Mouse (Mus musculus): ENCODE data around the gene Arpc5.
"Not testable (repeated sequence)": the region's sequence is repeated elsewhere in the genome, so short reads cannot be mapped to it uniquely, and the experiment has no call there.

Gene Arpc5

DNA sequence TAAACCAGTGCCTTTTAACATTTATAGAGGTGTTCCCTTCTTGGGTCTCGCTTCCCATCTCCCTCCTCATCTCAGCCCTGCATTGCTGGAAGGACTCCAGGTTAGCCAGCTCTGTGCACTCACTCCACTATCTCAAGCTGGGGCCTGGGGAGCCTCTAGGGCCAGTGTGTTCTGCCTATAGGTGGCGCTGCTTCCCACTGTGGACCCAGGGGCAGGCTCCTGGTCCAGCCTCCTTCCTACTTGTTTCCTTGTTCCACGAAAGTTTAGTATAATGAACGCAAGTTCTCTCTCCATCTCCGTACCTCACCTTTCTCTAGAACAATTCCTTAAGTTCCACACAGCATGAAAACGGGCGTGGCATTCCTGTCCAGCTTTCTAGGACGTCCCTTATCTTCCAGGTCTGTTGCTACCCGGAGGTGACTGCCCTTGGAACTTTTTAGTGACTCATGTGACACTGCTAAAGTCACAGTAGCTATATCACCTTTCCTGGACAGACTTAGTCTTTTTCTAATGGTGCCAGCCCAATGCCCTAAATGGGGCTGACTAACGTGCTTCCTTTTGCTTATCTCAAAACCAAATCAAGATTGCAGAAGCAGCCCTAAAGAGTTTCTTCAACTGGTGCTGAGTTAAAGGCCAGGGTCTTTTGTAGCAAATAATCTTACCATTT lies 12.9 kb downstream of the Arpc5 start:
- DNase-seq (ENCODE audit: low read depth, low spot score): no peak

DNA sequence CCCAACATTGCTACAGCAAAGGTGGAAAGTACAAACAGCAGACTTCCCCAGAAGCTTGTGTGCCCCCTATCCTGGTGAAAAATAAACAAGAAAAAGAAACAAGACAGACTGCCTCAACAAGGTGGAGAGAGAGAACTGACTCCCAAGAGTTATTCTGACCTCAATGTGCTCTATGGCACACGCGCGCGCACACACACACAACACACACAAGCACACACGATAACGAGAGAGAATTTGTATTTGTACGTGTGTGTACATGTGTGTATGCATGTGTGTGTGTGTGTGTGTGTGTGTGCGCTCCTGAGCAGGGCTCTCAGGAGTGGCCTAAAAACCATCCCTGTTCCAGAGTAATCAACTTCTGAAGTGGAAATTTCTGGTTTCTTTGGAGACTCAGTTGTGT lies 18.3 kb downstream of the Arpc5 start:
- DNase-seq (ENCODE audit: low read depth, low spot score): no peak

- not testable (repeated sequence) for DNase-seq (ENCODE audit: low read depth, low spot score)
These were observed 19.1 kb downstream of the Arpc5 start for GRCm38 (mm10) chr1:152785446-152785845.

DNA sequence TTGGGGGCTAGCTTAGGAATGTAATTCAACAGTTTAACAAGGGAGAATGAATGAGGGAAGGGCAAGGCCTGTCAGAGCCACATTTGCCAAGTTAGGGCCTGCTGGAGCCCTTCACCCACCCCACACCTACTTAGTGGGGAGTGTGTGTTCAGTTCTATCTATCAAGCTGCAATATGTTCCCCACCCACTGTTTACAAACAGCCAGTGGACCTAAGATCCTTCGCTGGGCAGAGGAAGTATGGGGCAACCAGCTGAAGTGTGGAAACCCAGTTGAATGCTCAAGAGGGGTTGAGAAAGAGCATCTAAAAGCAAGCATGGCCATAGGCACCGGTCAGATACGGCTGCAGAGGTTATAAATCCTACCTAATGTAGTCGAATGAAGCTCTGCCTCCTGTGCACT lies 20.6 kb downstream of the Arpc5 start:
- DNase-seq (ENCODE audit: low read depth, low spot score): no peak

- no peak for DNase-seq (ENCODE audit: low read depth, low spot score)
These were observed 21.8 kb downstream of the Arpc5 start for GRCm38 (mm10) chr1:152788121-152788660.

GRCm38 (mm10) chr1:152790254-152790653 lies 23.9 kb downstream of the Arpc5 start:
- peak; percentile 56 for DNase-seq (ENCODE audit: low read depth, low spot score)

- DNase-seq (ENCODE audit: low read depth, low spot score): no peak
These were observed 24.5 kb downstream of the Arpc5 start for GRCm38 (mm10) chr1:152790821-152791220.

GRCm38 (mm10) chr1:152791269-152791668 lies 24.9 kb downstream of the Arpc5 start:
- no peak for DNase-seq (ENCODE audit: low read depth, low spot score)

GRCm38 (mm10) chr1:152792736-152793494 lies 26.6 kb downstream of the Arpc5 start:
- no peak for DNase-seq (ENCODE audit: low read depth, low spot score)

- no peak for DNase-seq (ENCODE audit: low read depth, low spot score)
These were observed 27.3 kb downstream of the Arpc5 start for GRCm38 (mm10) chr1:152793495-152794130.

- no peak for DNase-seq (ENCODE audit: low read depth, low spot score)
These were observed 29.4 kb downstream of the Arpc5 start for GRCm38 (mm10) chr1:152795688-152796255.

DNA sequence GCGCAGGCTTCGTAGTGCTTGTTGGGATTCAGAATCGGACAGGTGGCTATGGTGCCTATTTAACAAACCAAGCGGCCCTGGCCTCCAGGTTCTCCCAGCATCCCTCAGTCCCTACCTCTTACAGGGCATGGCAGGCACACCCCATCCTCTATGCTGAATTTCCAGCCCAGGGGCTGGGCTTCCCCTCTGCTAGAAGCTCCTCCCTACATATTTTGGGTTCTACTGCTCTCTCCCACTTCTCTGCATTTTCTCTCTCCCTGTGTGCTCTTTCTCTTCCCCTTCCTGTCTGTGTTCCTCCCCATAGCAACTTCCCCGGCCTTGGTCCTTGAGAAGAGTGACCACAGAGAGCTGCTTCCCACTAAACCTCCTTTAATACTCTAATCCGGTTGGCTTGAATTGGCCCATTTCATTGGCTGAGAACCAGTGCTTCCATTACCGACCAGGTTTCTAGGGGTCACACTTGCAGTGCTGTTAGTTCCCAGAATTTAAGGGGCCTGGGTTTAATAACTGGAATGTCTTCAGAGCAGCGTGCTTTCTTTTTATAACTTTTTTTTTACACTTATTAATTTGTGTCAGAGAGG lies 30.4 kb downstream of the Arpc5 start:
- DNase-seq (ENCODE audit: low read depth, low spot score): no peak

- no peak for DNase-seq (ENCODE audit: low read depth, low spot score)
These were observed 31.8 kb downstream of the Arpc5 start for GRCm38 (mm10) chr1:152798125-152798524.

DNA sequence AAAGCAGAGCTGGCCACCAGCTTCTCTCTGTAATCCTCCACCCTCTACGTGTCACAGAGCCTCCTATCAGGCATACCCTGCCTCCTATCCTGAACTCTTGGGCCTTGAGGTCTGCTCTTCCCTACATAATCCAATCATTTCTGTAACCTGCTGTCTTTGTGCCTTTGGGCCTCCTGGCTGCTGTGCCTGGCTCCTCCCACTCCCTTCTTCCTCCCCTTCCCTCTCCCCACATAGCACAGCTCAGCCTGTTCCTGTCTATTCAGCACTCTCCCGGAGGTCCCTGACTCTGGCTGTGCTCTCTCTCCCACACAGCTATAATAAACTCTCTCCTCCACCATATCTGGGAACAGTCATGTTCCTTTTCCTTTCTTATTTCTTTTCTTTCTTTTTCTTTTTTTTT lies 33.6 kb downstream of the Arpc5 start, which contains the start of gene Ncf2:
Gene Ncf2, plus strand, starts transcription at position 298 of the 400 bp plus-strand sequence.
- no peak for DNase-seq (ENCODE audit: low read depth, low spot score)

DNA sequence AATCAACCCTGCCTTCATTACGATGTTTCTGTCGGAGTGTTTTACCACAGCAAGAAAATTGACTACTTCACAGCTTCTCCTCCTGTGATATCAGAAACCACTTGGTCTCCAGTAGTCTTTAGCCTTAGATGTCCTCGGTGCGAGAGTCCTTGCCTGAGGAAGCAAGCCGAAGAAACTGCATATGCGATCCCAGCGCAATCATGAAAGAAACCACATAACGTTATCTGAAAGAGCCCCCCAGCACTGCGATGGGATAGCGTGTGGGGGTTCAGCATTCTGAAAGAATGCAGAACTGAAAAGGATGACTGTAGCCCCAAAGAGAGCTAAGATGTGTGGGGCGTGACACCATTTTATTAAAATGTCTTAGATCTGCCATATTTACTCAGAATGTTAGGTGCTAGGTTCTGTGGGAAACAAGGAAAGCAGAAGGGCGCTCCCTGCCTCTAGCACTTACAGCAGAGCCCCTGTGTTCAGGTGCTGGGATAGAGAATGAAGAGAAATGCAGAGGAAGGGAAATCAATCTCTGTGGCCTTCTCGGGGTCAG lies 34.4 kb downstream of the Arpc5 start:
- DNase-seq (ENCODE audit: low read depth, low spot score): no peak

DNA sequence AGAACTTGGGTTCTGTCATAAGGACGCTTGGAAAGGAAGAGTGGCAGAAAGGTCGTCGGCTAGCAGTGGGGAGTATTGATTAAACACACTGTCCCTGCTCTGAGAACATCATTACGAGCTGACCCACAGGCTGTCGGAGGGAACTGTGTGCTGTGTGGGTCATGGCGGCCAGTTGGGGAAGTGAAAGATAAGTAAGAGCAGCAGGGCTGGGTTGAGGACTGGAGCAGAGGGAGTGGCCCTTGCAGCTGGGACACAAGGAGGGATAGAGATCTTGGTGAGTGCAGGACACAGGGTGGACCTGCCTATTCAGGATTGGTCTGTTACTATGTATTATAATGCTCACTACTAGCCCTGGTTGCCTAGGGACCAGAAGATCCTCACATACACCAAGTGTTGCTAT lies 38.6 kb downstream of the Arpc5 start:
- DNase-seq (ENCODE audit: low read depth, low spot score): no peak

DNA sequence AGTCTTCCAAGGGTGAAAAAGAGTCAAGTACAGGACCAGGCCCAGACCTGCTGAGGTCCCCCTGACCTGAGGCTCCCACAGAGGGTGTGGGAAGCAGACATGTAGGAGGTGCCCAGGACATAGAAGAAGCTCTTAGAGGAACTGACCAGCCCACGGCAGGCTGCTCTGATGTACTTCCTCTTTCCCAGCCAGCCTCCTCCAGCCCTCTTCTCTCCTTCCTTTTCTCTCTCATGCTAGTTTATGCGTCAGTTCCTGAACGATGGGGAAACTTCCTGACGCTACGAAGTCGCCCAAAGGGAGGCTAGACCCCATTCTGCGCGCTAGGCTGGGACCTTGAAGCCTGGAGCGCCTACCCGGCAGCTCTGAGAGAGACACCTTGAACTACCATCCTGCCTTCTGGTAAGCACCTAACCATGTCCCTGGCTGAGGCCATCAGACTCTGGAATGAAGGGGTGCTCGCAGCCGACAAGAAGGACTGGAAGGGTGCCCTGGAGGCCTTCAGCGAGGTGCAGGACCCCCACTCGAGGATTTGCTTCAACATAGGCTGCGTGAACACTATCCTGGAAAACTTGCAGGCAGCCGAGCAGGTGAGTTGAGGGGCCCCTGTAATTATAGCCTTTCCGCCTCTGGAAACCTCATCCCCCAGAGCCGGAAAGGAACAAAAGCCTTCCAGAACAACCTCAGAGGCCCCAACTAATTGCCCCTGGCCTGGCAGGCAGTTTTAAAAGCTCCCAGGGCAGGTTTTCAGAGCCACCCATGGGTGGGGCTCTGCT lies 41.5 kb downstream of the Arpc5 start:
- DNase-seq (ENCODE audit: low read depth, low spot score): no peak

DNA sequence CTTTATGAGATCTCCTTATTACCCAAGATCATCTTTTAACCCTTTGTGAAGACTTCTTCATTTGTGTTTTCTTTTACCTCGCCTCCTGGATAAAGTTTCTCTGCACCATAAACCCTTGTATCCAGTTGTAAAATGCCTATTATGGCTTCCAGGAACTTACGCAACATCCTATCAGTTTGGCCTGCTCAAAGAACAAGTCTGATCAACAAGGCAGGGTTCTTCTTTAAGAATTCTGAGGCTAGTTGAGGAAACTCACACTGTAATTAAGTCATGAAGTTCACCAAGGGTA lies 42.0 kb downstream of the Arpc5 start:
- no peak for DNase-seq (ENCODE audit: low read depth, low spot score)

- DNase-seq (ENCODE audit: low read depth, low spot score): no peak
These were observed 43.4 kb downstream of the Arpc5 start for GRCm38 (mm10) chr1:152809541-152810252.
